Mouse (Mus musculus): ENCODE measurements at regions not wholly inside any gene's neighbourhood (a gene's known extent, or its start where the extent isn't known, plus 50 kb on each side); places are given as distances from the start of the nearest gene placed in this dataset.

- in situ Hi-C loops (cut with MboI, MseI) = loop anchor here (25.0 kb wide), 1 partner anchor 1230 kb away; the partner anchor contains the start of genes Itpripl1 and Ncaph
These were observed 223.5 kb upstream of the Spdye4c start for GRCm38 (mm10) chr2:128367266-128368150.

GRCm38 (mm10) chr2:128368534-128369273 lies 222.3 kb upstream of the Spdye4c start:
- in situ Hi-C loops (cut with MboI, MseI) = loop anchor here (25.0 kb wide), 1 partner anchor 1231 kb away; the partner anchor contains the start of genes Itpripl1 and Ncaph

DNA sequence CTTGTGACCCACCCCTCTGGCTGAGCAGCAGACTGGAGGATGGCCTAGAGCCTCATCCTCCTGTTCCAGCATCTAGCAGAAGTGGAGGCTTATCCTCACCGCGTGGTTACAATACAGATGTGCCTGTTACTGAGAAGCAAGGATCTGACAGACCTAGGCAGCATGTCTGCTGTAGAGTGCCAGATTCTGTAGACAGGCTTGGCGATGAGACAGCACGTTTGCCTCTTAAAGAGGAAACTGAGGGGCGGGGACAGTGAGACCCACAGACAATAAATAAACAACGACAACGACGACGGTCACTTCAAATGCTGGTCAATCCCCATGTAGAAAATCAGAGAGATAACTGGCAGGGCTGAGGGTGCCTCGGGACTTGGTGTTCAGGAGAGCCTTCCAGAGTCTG lies 220.2 kb upstream of the Spdye4c start:
- in situ Hi-C loops (cut with MboI, MseI) = loop anchor here (10.0 to 25.0 kb wide), 2 partner anchors 246 to 1234 kb away; partner anchors contain the start of genes Bcl2l11, Itpripl1 and Ncaph

GRCm38 (mm10) chr2:128372204-128372603 lies 218.8 kb upstream of the Spdye4c start:
- in situ Hi-C loops (cut with MboI, MseI) = loop anchor here (10.0 to 25.0 kb wide), 2 partner anchors 247 to 1235 kb away; partner anchors contain the start of genes Bcl2l11, Itpripl1 and Ncaph

- in situ Hi-C loops (cut with MboI, MseI) = loop anchor here (10.0 to 25.0 kb wide), 2 partner anchors 249 to 1236 kb away; partner anchors contain the start of genes Bcl2l11, Itpripl1 and Ncaph
These were observed 217.4 kb upstream of the Spdye4c start for GRCm38 (mm10) chr2:128373363-128374252.

DNA sequence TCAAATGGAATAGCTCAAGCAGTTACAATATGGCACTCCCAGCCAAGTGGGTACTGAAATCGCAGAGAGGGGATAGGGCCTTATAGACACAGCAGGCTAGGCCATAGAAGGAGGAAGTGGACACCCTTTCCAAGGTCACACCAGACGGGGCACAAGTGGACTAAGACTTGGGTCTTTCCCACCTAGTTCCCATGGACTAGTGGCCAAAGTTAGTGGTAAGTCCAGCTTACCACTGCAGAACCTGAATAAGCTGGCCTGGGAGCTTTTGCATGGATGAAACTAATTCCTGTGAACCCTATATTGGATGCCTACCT lies 216.8 kb upstream of the Spdye4c start:
- in situ Hi-C loops (cut with MboI, MseI) = loop anchor here (10.0 to 25.0 kb wide), 2 partner anchors 249 to 1237 kb away; partner anchors contain the start of genes Bcl2l11, Itpripl1 and Ncaph

GRCm38 (mm10) chr2:128374926-128375325 lies 216.1 kb upstream of the Spdye4c start:
- in situ Hi-C loops (cut with MboI, MseI) = loop anchor here (10.0 to 25.0 kb wide), 2 partner anchors 250 to 1238 kb away; partner anchors contain the start of genes Bcl2l11, Itpripl1 and Ncaph

GRCm38 (mm10) chr2:128375827-128376226 lies 215.2 kb upstream of the Spdye4c start:
- in situ Hi-C loops (cut with MboI, MseI) = loop anchor here (10.0 kb wide), 1 partner anchor 251 kb away; the partner anchor contains the start of gene Bcl2l11

DNA sequence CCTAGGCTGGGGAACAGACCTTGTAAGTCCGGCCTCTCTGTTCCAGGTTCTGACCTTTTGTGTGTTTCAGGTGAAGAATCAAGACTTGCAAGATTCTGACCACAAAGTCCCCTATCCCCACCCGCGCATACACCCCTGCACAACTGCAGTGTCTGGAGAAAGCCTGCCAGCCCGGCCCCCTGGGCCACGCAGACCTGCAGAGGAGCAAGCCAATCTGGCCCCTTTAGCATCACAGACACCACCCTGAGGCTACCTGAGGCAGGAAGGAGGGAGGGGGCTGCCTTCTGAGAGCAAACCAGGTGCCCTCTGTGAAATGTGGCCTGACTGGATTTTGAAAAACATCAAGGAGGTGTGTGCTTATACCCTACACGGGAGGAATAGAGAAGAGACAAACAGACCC lies 213.8 kb upstream of the Spdye4c start:
- in situ Hi-C loops (cut with MboI, MseI) = loop anchor here (10.0 kb wide), 1 partner anchor 252 kb away; the partner anchor contains the start of gene Bcl2l11

DNA sequence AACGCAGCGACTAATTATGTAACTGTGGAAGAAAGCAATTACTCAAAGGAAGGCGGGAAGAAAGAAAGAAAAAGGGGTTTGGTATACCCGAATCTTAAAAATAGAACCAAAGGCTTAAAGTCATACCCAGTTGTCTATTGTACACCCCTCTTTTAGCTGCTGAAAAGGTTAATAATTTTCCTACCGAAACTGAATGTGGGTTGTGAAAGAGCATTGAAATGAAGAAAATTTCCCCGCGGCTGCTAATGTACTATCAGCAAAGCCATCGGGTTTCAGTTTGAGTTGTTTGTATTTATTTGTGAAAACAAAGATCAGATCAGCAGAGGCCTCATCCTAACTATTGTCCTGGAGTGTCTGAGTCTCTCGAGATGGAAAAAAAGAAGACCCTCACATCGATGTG lies 213.3 kb upstream of the Spdye4c start:
- in situ Hi-C loops (cut with MboI, MseI) = loop anchor here (10.0 kb wide), 1 partner anchor 253 kb away; the partner anchor contains the start of gene Bcl2l11

DNA sequence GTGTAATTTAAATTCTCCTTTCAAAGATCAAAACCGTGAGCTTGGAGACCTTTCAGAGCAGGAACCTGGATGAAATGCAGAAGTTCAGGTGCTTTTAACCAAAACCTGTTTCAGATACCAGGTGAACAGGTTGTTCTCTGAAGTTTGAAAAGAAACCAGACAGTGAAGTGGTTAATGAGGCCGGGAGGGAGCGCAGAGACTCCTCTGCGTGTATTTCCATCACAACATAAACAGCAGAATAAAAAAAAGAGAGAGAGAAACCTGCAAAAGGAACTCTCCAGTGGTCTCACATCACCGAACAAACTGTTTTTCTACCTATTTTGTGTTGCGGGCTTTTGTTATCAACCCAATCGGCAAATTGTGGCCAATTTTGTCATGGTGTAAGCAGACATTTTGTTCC lies 212.6 kb upstream of the Spdye4c start:
- in situ Hi-C loops (cut with MboI, MseI) = loop anchor here (10.0 kb wide), 1 partner anchor 254 kb away; the partner anchor contains the start of gene Bcl2l11

- in situ Hi-C loops (cut with MboI, MseI) = loop anchor here (10.0 kb wide), 1 partner anchor 254 kb away; the partner anchor contains the start of gene Bcl2l11
These were observed 211.9 kb upstream of the Spdye4c start for GRCm38 (mm10) chr2:128379151-128379550.

DNA sequence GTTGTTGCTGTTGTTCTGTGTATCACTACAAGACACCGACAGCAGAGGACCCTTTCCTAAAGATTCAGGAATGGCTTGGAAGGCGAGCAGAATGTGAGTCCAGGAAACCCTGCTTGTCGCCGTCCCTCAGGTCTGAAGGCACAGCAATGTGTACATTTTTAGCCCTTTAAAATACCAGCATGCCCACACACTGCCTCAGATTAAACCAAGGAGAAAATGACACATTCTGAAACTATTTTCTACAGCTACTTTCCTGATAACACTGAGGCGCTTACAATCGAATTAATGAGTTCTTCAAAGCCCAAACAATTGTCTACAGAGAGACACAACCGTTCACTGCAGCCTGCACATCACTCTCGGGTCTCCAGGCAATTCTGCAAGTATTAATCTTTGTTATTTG lies 211.5 kb upstream of the Spdye4c start:
- in situ Hi-C loops (cut with MboI, MseI) = loop anchor here (10.0 kb wide), 1 partner anchor 255 kb away; the partner anchor contains the start of gene Bcl2l11

- in situ Hi-C loops (cut with MboI, MseI) = no loop called here
These were observed 210.4 kb upstream of the Spdye4c start for GRCm38 (mm10) chr2:128380581-128380980.

GRCm38 (mm10) chr2:128381684-128382205 lies 209.3 kb upstream of the Spdye4c start:
- in situ Hi-C loops (cut with MboI, MseI) = no loop called here

- in situ Hi-C loops (cut with MboI, MseI) = no loop called here
These were observed 208.5 kb upstream of the Spdye4c start for GRCm38 (mm10) chr2:128382473-128382872.

DNA sequence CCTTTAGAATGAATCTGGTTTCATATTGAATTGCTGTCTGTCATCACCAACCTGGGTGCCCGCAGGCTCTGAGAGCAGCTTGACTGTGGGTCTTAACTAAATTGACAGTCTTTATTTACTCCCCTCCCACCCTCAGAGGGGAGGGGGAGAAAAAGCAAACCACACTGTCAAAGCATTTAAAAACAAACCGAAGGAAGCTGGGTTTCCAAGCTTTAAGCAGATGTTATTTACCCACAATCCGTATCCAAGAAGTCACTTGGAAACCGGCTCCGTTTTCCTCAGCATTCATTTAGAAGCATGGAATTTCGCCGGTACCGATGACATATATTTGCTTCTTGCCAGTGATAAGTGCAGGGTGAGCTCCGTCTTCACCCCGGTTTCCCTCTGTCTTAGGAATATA lies 206.4 kb upstream of the Spdye4c start:
- in situ Hi-C loops (cut with MboI, MseI) = no loop called here

- in situ Hi-C loops (cut with MboI, MseI) = no loop called here
These were observed 204.0 kb upstream of the Spdye4c start for GRCm38 (mm10) chr2:128386846-128387621.

DNA sequence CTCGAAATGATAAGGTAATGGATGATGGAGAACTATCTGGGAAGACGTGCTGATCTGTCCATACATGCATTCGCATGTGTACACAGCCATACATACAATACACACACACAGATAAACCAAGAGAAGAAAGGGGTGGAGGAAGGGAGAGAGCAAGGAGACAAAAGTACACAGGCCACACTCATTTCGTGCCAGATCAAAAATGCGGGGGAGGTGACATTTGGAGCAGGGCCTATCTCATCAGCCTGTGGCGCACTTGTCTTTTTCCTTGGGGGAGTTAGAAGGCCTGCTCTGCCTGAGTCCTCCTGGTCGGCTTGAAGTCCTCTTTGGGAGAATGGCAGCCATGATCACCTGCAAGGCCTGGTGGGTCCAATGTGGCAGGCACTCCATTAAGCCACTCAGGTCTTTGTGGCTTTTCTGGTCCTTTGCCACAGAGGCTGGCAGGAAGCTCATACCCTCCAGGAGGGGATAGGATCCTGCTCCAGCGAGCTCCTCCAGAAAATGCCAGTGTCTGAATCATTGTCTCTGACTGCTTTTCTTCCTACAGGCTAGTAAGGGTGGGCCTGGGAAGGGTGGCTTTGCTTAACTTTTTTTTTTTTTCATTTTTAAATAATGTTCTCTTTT lies 203.0 kb upstream of the Spdye4c start:
- in situ Hi-C loops (cut with MboI, MseI) = no loop called here

Measured in regulatory T cell (primary cell).